Mouse (Mus musculus): ENCODE results near the gene Dnaaf2.
"Not testable (repeated sequence)": the region's sequence is repeated elsewhere in the genome, so short reads cannot be mapped to it uniquely, and the experiment has no call there.

The Dnaaf2 gene

DNA sequence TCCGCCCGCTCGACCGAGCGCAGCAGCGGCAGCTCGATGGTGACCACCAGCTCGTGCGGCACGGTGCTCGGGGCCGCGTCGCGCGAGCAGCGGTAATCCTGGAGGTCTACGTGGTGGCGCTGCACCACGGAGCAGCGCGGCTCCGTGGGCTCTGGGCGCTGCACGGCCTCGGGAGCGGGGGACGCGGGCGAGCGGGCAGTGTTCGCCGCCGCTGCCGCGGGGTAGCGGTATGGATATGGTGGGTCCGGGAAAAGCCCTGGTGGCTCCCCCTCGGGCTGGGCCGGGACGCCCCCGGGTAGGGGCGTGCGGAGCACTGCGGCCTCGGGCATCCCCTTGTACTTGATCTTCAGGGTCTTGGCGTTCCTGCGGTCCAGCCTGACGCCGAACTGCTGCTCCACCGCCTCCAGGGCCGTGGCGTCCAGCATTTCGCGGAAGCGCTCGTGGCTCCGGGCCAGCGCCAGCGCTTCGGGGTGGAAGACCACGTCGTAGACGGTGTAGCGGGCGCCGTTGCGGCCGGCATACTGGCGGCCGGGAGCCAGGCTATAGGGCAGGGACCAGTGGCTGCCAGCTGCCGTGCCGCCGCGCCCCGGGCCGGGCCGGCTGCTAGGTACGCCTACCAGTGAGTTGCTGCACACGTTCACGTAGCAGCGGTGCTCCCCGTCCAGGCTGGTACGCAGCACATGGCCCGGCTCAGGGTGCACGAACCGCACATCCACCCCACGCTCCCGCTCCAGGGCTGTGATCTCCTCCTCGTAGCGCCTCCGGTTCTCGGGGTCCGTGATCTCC, 658 bp downstream of the Dnaaf2 start:
- peak; percentile 57 for DNase-seq (ENCODE audit: low spot score)

DNA sequence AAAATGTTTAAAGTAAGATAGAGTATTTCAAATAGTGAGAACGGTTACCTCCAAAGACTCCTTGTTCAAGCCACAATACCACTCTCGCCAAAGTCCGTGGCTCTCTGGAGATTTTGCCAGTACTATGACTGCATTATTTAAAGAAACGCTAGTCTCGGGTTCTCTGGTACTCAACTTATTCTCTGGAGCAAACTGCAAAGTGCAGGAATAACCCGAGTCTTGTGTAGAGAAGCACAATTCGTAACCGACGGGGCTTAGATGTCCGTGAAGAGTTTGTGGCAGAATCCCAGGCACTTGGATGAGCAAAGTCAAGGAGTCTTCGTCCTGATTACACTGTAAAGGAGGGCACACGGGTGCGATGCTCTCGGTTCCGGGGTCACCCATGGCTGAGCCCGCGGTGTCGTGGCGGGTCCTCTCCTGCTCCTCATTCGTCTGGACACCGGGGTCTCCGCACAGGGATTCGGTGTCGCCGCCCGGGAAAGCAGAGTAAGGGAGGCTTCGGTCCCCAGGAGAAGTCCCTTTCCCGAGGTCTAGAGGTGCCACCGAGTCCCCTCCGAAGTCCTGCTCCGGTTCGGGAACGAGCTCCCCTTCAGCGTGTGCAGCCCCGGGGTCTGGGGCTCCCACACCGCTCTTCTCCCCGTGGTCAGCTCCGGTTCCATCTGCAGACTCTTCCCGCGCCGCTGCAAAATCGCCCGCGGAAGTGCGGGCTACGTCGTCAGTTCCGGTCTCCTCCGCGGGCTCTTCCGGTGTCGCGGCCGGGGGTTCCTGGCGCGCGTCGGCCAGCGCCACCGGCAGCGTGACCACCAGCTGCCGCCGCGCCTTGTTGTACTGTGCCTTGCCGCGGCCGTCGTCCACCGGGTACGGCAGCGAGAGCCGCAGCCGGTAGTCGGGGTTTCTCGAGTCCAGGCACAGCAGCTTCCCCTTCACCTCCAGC, 1.5 kb downstream of the Dnaaf2 start, which contains the start of gene Gm49383:
Gm49383 (minus strand) TSS at position 661 of the 934 bp plus-strand sequence.
- peak; percentile 84 for DNase-seq (ENCODE audit: low spot score)

DNA sequence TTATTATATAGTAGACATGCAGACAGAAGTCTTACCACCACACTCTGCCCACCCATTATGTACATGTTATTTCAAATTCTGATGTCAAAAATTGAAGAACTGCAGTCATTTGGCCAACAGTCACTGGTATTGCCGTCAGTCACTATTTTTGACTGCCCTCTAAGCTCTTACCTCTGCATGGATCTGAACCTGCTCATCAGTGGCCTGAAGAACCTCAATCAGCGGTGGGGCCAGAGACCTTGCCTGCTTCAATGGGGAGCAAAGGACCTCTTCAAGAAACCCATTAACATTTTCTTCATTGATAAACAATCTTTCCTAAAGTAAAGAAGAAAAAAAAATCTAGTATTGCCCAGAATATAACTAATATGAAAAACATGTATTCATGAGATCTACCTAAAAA, 5.6 kb downstream of the Dnaaf2 start:
- DNase-seq (ENCODE audit: low spot score), result no peak

DNA sequence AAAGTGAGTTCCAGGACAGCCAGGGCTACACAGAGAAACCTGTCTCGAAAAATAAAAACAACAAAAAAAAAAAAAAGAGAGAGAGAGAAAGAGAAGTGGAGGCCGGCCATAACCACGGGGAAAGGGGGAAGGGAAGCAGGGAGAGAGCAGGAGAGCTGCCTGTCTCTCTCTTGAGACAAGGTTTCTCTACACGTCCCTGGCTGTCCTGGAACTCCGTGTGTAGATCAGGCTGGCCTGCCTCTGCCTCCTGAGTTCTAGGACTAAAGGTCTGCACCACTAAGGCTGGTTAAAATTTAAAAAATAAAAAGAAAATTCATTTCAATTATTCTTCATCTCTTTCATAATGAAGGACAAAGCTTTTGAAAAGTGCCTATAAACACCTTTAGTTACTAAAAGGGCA, 6.8 kb downstream of the Dnaaf2 start:
- DNase-seq (ENCODE audit: low spot score), result no peak

DNA sequence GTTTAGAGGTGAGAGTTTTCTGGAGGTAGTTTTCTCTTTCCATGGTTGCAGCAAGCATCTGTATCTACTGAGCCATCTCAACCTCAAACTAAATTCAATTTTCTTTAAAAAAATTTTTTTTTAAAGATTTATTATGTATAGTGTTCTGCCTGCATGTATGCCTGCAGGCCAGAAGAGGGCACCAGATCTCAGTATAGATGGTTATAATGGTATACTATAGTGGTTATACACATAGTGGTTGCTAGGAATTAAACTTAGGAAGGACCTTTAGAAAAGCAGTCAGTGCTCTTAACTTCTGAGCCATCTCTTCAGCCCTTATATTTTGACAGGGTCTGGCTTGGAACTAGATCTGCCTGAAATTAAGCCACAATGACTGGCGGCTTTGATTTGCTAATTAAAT, 7.7 kb downstream of the Dnaaf2 start:
- DNase-seq (ENCODE audit: low spot score), result no peak

DNA sequence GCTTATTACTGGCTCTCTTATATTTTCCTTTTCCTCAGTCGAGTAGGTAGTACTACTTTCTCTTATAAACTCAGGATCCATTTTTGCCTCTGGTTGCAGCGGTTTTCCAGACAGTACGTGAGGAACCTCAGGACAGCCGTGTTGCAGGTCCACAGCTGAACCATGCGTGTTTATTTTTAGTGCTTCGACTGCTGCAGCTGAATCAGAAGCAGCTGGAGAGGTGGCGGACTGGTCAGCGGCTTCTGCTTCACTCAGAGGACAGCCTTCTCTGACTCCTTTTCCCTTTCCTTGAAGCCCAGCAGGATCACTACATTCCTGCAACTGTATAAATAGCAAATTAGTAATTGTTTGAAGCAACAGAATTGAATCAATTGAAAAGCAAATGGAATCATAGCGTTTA, 8.2 kb downstream of the Dnaaf2 start:
- no peak for DNase-seq (ENCODE audit: low spot score)

DNA sequence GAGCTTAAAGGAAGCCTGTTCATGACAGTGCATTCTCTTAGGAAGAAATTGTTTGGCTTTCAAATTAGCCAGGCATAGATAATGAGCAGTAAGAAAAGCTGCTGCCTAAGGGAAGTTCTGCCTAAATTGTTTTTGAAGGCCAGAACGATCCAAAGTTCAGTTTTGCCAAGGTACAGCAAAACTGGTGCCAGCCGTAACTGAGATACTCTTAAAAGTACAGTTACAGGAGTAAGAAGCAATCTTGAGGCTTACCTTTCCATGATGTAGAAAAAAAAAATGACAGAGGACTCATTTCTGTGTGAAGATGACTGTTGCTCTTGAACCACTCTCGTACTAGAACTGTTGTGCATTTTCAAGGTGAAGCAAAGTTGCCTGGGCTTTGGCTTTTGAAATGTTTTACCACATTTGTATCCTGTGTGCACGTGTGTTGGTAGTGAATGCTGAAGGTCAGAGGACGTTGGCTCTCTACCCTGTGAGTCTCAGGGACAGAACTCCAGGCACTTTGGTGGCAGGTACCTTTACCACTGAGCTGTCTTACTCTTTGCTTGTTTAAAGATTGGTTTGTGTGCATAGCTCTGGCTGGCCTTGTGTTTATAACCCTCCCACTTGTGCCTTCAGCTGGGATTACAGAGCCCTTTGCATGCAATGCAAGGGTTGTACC, 11.3 kb downstream of the Dnaaf2 start:
- no peak for DNase-seq (ENCODE audit: low spot score)

DNA sequence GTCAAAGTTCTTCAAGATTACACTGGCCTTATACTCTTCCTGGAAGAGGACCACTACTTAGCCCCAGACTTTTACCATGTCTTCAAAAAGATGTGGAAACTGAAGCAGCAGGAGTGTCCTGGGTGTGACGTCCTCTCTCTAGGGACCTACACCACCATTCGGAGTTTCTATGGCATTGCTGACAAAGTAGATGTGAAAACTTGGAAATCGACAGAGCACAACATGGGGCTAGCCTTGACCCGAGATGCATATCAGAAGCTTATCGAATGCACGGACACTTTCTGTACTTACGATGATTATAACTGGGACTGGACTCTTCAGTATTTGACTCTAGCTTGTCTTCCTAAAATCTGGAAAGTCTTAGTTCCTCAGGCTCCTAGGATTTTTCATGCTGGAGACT, 12.9 kb downstream of the Dnaaf2 start:
- DNase-seq (ENCODE audit: low spot score), result peak; percentile 3

DNA sequence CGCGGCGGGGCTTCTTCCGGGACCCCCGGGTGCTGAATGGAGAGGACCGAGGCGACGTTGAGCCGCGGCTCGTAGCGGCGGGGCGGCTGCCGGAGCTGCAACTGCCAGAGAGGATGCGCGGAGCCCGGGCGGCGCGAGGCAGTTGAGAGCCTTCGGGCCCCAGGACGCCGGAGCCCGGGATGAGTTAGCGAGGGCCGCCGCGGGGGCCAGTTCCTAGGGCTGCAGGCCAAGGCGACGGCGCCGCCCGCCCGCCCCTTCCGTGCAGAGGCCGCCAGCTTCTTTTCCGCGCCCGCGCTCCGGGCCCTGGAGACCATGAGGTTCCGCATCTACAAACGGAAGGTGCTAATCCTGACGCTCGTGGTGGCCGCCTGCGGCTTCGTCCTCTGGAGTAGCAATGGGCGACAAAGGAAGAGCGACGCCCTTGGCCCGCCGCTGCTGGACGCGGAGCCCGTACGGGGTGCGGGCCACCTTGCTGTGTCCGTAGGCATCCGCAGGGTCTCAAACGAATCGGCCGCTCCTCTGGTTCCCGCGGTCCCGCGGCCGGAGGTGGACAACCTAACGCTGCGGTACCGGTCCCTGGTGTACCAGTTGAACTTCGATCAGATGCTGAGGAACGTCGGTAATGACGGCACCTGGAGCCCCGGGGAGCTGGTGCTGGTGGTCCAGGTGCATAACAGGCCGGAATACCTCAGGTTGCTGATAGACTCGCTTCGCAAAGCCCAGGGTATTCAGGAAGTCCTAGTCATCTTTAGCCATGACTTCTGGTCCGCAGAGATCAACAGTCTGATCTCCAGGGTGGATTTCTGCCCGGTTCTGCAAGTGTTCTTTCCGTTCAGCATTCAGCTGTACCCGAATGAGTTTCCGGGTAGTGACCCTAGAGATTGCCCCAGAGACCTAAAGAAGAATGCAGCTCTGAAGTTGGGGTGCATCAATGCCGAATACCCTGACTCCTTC, 13.6 kb downstream of the Dnaaf2 start:
- DNase-seq (ENCODE audit: low spot score), result peak; percentile 47

DNA sequence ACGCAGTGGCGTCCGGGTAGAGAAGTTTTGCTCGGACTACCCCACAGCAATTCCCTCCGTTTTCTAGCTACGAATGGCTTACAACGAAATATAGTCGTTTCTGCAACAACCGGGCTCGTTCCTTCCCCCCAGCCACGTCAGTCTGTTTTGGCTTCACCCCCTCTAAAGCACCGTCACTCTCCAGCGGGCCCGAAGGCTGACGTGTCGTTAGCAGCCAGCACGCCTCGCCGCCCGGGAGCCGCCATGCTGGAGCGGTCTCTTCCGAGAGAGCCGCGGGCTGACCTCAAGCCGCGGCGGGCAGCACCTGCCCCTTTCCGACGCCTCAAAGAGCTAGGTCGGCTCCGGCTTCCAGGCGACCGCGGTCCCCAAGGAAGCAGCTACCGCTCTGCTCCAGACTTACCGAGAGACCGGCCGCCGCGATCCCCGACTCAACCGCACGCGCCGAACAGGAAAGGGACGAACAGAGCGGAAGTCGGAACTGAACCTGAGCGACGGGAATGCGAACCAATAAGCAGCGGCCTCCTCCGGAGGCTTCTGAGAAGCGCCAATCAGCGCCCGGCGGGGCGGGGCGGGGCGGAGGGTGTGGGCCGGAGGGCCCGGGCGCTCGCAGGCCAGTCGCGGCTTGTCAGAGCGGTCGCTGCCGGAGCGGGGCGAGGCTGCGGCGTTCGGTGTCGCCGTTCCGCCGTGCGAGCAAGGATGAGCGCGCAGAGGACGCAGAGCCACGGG, 14.5 kb downstream of the Dnaaf2 start, which contains the start of the genes Rpl36al and Mgat2:
Rpl36al (minus strand) TSS at position 501 of the 726 bp plus-strand sequence.
Mgat2 (plus strand) TSS at position 575 of the 726 bp plus-strand sequence.
- DNase-seq (ENCODE audit: low spot score), result peak; percentile 96

DNA sequence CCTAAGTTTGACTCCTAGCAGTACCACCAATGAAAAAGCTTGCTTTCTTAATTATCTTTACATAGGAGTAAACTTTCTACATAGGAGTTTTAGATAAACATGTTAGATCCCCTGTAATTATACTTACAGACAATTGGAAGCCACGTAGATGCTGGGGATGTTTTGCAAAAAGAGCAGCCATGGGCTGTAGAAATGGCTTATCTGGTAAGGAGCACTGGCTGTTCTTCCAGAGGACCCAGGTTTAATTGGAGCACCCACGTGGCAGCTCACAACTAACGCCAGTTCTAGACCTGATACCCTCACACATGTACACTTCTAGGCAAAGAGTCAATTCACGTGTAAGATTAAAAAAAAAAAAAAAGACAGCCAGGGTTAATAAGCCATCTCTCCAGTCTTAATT, 16.4 kb downstream of the Dnaaf2 start:
- peak; percentile 1 for DNase-seq (ENCODE audit: low spot score)

DNA sequence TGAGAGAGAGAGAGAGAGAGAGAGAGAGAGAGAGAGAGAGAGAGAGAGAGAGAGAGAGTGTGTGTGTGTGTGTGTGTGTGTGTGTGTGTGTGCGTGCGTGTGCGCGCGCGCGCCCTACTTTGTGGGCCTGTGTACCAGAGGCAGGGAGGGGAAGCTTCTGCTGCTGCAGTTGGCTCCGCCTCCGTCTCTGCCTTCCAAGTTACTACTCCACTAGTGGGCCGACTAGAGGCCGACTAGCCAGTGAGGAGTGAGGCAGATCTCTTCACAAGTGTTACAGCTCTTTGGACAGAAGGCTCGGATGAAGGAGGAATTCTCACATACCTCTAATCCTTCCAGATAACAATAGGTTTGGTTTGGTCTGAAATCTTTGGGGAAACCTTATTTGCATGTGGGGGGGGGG, 18.9 kb downstream of the Dnaaf2 start:
- DNase-seq (ENCODE audit: low spot score), result peak; percentile 3

DNA sequence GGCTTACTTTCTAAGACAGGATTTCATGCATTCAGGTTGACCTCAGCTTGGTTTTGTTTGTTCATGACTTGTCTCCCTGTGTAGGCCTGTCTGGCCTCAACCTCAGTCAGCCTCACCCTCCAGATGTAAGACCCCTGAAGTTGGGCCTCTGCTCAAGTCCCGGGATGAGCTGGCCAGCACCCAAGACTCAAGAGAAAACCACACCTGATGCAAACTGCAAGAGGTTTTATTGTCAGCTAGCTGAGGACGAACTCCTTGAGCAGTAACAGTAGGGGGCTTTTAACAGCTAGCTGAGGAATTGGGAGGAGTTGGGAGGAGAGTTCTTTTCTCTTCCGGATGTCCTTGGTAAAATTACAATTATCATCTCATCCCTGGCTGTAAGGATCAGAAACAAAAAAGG, 20.7 kb downstream of the Dnaaf2 start:
- DNase-seq (ENCODE audit: low spot score), result peak; percentile 2

DNA sequence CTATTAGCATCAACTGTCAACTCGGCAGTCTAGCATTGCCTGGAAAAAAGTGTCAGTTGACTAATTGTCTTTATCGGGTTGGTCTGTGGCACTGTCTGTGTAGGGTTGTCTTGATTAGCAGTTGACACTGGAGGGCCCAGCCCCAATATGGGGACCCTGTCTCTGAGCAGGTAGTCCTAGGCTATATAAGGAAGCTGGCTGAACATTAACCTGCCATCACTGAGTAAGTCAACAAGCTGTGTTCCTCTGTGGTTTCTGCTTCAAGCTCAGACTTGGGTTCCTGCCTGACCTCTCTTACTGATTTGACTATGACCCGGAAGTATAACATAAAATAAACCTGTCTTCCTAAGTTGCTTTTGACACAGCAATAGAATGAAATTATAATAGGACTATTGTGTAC, 22.3 kb downstream of the Dnaaf2 start:
- no peak for DNase-seq (ENCODE audit: low spot score)

DNA sequence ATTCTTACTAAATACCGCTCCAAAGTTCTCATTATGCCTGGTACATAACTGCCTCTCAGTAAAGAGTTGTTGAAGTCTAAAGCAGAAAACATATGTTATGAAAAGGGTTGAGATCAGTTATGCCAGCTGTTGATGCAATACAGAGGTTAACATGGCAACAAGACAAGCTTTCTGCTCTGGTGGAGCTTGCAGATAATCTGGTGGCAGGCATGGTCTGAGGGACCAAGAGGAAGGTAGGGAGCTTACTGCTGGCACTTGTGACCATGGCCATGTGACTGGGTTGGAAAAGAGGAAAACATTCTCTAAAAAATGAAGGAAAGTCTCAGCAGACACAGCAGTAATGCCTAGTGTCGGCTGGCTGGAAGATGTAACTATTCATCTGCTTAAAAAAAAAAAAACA, 26.9 kb downstream of the Dnaaf2 start:
- DNase-seq (ENCODE audit: low spot score), result no peak

DNA sequence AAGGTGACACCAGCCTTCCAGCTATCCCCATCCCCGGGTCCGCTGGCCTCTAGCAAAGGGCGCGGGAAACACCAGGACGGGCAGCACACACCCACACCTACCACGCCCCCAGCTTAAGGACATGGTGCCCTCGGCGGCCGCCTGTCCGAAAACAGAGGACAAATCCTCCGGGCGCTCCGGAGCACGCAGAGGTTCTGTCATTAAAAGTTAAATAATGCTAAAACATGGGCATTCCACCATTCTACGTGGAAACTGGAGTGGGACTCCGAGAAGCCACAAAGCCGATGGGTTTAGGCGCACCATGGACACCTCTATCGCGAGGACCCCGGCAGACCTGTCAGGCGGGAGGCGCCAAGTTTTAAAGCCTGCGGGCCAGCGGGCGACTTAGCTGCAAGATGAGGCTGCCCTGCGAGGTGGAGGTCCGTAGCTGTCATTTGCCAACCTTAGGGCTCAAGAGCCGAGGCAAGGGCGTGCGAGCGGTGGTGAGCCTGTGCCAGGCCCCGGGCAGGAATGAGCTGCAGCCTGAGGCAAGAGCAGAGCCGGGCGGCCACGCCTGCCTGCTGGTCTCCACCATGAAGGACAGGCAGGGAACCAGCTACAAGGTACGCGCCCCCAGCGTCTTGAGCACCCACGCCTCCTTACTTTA, 29.6 kb downstream of the Dnaaf2 start, which contains the start of gene Lrr1:
Lrr1 (plus strand) TSS at position 354 of the 646 bp plus-strand sequence.
- DNase-seq (ENCODE audit: low spot score), result peak; percentile 91

DNA sequence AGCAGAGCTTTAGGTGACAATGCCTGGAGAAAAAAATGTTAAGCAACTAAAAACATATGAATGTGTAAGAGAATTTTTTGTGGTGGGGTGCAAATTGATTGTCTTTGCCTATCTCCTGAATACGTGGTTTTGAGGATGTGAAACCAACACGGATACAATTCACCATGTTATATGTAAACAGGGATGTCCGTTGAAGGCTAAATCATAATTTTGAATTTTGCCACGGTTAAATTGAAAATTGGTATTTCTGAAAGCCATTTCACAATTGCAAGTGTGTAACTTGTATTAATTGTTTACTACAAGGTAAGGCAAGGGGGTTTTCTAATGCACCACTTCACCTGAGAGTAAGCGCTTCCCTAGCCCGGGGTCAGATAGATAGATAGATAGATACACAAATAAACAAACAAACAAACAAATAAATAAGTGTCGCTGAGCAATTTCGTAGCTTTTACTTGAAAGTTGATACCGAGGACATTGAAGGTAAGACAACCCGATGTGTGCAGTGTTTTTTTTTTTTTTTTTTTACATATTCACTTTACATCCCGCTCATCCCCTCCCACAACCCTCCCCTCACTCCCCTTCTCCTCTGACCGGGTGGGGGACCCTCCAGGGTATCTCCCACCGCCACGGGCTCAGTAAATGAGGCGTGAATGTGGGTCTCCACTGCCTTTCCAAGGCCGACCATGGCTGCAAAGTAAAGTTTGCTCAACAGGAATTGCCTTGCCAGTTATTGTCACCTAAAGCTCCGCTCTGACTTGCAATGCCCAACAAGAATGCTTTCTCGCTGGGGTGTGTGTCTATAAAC, 30.4 kb downstream of the Dnaaf2 start:
- no peak for DNase-seq (ENCODE audit: low spot score)

DNA sequence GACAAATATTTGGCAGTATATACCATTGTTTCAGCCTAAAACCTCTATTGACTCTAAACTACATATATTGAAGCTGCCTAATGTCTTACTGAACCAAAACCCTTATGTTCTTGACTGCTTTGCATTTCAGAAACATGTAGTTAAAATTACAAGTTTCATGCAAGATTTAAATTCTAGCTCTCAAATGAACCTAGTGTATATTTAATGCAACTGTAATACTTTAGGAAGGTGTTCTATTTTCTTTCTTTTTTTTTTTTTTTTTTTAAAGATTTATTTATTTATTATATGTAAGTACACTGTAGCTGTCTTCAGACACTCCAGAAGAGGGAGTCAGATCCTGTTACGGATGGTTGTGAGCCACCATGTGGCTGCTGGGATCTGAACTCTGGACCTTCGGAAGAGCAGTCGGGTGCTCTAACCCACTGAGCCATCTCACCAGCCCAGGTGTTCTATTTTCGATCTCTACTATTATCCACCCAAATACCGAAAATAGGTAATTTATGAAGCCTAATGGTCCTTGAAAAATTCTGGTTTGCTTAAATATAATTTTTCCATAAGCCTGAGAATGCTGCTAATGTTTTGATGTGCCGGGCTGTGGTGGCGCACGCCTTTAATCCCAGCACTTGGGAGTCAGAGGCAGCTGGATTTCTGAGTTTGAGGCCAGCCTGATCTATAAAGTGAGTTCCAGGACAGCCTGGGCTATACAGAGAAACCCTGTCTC, 31.2 kb downstream of the Dnaaf2 start:
- DNase-seq (ENCODE audit: low spot score), result not testable (repeated sequence)
